Mouse (Mus musculus) embryo, embryonic 11 days (tissue): Measurements from ENCODE around the gene D6Wsu163e.

Experiments
- DNase-seq: peaks from one replicate; pipeline ENCODE4 v3.0.0-alpha.2; 2015

The D6Wsu163e gene

DNA sequence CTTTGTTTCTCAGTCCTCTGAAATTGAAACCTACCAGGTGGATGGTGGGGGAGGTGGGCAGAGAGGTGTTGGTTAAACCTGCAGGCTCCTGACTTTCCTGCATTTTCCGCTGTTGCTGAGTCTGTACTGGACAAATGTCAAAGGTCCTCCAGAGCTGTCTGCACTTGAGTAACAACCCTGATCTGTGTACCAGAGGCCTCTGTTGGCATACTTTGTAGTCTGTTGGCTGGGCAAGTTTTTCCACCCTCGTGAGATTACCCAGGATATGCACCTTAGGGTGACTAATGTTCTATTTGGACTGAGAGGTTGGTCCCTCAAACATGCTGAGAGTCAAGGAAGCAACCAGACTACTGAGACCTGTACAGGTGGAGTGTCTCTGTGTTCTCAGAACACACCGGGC is 66.8 kb downstream of the D6Wsu163e start:
- DNase-seq, result no peak

DNA sequence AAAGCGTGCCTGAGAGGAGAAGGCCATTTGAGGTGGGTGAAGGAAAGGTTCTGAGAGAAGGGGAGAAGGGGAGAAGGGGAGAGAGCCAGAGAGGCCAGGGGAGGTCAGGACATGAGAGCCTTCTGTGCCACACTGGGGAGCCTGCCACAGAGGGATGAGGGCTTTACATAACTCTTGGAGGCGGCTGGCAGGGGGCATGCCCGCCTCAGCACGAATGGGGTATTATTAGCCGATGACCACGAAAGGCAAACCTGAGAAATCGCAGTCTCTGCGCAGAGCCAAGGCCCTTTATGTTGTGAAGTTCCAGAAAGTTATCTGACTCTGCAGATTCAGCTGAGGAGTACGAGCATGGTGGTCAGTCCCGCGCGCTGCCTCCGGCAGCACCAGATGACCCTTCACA is 70.3 kb downstream of the D6Wsu163e start:
- no peak for DNase-seq

DNA sequence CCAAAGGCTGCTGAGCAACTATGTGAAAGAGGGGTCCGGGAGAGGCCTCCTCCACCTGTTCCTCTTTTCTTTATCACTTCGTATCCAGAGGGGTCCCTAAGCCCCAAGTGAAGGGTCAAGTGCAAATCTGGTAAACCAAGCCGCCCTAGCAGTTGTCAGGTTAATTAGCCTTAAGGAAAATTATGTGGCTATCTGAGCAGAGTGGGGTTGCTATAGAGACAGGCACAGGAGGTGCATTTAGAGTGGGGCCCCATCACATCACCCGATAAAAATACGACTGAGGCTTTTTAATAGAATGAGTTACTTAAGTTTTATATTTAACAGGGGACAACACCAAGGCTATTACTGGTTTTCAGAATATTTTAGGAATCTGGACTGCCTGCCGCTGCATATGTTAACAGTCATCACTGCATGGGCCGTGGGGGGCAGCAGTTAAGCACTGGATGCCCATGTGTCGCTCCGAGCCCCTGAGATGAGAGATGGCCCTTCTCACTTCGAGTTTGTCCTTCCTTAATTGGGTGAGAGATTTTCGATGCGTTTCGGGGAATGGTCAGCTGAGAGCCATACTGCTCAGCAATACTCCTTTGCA is 72.3 kb downstream of the D6Wsu163e start:
- DNase-seq, result no peak

DNA sequence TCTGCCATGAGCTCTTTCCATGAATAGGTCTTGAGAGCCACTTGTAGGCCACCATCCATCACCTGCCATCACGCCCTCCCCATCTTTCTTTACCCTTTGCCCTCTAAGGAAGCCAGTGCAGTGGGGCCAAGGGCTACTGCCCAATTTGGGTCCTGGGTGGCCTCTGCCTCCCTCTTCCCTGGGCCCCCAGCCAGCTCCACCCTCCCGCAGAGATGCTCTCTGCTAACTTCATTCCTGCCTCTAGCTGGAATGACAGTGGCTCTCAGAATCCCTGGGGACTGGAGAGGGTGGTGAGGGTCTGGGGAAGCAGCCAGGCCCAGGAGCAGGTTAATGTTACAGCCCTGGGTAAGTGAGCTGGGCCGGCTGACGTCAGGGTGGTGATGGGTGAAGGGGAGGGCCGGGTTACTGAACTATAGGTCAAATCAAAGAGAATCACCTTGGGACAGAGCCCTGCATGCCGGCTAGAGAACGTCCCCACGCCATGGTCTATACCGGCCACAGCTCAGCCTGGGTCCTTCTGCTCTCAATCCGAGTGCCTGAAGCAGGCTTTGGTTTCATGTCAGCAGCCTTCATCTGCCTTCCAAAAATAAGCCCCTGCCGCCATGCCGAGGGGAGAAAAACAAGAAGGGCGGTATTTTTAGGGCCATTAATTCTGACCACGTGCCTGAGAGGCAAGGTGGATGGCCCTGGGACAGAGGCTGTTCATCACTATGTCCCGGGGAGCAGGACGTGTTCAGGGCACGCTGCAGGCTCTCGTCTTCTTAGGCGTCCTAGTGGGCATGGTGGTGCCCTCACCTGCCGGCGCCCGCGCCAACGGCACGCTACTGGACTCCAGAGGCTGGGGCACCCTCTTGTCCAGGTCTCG is 75.4 kb downstream of the D6Wsu163e start, which contains the start of gene Fgf6:
Gene Fgf6 (plus strand): TSS at position 681 of the 865 bp plus-strand sequence.
- no peak for DNase-seq

DNA sequence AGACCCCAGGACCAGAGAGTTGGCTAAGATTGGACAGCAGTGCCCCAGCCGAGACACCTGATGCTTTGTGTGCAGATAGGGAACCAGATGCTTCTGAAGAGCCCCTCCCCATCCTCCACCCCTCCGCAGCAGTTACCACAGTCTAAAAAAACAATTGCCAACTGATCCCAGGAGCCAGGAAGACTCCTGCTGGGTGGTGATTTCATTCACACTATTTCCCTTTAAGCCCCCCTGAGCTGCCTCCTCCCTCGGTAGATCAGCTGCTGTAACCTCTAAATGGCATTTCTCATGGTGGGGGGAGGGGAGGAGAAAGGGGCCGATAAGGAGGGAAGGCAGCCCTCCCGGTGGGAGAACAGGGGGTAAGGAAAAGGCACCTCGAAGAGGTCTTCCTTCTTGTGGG is 79.5 kb downstream of the D6Wsu163e start:
- DNase-seq, result peak; percentile 18

DNA sequence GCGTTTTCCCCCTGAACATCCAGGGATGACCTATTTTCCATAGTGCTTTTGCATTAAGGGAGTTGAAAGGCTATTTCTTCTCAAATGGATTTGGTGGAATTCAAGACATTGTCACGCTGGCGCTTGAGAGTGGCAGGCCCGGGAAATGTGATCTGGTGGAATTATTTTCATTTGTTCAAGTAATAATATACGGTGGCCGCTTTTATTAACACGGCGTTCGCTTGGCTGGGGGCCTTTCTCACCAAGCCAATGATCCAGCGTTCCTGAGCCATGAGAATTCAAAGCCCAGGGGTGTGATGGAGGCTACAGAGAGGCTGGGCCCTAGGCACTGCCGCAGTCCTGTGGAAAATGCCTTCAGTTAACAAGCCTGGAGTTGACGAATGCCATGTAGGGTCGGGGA is 80.7 kb downstream of the D6Wsu163e start:
- peak; percentile 20 for DNase-seq

DNA sequence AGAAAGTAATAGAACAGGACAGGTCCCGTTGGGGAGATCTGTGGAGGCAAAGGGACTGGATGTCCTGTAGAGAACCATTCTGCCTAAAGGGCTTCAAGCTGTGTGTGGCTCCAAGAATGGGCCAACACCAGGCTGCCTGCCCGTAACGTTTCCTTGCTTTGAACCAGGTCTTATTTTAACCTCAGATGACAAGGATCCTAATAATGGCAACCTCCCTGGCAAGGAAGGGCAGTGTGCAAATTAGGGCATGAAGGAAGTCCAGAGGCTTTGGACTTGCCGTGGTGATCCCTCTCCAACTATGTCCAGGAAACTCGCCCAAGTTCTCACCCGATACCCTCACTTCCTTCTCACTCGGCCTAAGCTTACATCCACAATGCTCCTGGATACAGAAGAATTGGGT is 85.1 kb downstream of the D6Wsu163e start:
- DNase-seq, result no peak
